Mouse (Mus musculus): ENCODE results near the gene Ppfibp1. TPM values are rescaled to one million over a fixed set of nuclear protein-coding genes. Genes with fewer than 3 reads are reported as not detected.
A peak's percentile ranks its signal among the peaks of the same experiment; 100 is the strongest.

Gene Ppfibp1
- total RNA-seq, 2 experiments from 2014 or later: 95.3 to 106 TPM

- DNase-seq: no peak
These were observed 6.2 kb upstream of the Ppfibp1 start for GRCm38 (mm10) chr6:146881896-146882770.

- no peak for DNase-seq
These were observed 4.9 kb upstream of the Ppfibp1 start for GRCm38 (mm10) chr6:146883426-146883825.

DNA sequence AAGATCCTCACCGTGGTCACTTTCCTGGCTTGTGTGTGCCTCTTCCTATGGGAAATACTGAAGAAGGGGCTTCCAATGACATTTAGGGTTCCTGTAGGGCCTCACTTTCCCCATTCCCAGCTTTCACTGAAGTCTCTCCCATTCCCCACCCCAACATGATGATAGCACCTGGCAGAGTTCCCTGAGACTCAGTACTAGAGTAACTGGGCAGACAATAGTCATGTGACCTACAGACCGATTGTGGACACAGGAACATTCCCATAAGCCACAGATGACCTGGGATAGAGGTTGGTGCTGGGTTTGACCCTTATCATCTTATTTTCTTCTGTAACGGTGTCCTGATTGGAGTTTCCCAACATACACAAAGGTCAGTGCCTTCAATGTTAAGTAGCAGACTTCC lies 4.1 kb upstream of the Ppfibp1 start:
- no peak for DNase-seq

- DNase-seq: peak; percentile 27
These were observed 3.4 kb upstream of the Ppfibp1 start for GRCm38 (mm10) chr6:146884851-146885250.

- DNase-seq: no peak
These were observed 588 bp downstream of the Ppfibp1 start for GRCm38 (mm10) chr6:146888660-146889490.

- no peak for DNase-seq
These were observed 1.9 kb downstream of the Ppfibp1 start for GRCm38 (mm10) chr6:146890215-146890614.

- no peak for DNase-seq
These were observed 2.3 kb downstream of the Ppfibp1 start for GRCm38 (mm10) chr6:146890633-146891032.

DNA sequence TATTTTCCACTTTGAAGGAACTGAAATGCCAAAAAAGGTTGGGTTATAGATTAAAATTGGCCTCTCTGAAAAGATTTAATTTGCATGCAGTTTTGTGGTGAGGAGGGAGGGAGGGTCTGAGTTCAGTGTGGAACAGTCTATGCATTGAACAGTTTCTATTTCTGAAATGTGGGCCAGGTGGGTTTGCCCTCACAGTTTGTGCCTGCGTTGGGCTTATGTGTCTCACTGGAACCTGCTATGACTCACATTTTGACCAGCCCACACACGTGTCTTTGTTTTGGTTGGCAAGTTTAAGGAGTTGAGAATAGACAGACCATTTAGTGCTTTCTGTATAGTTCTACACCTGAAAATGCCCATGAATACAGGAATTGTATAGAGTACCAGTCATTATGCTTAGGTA lies 5.6 kb downstream of the Ppfibp1 start:
- no peak for DNase-seq

GRCm38 (mm10) chr6:146898709-146899108 lies 10.4 kb downstream of the Ppfibp1 start:
- DNase-seq: no peak

GRCm38 (mm10) chr6:146899647-146900046 lies 11.4 kb downstream of the Ppfibp1 start:
- DNase-seq: no peak

GRCm38 (mm10) chr6:146901929-146902328 lies 13.6 kb downstream of the Ppfibp1 start:
- DNase-seq: no peak

GRCm38 (mm10) chr6:146903632-146904031 lies 15.3 kb downstream of the Ppfibp1 start:
- no peak for DNase-seq

- no peak for DNase-seq
These were observed 16.4 kb downstream of the Ppfibp1 start for GRCm38 (mm10) chr6:146904707-146905106.

- DNase-seq: no peak
These were observed 17.9 kb downstream of the Ppfibp1 start for GRCm38 (mm10) chr6:146906000-146906786.

GRCm38 (mm10) chr6:146907061-146907794 lies 18.9 kb downstream of the Ppfibp1 start:
- no peak for DNase-seq

DNA sequence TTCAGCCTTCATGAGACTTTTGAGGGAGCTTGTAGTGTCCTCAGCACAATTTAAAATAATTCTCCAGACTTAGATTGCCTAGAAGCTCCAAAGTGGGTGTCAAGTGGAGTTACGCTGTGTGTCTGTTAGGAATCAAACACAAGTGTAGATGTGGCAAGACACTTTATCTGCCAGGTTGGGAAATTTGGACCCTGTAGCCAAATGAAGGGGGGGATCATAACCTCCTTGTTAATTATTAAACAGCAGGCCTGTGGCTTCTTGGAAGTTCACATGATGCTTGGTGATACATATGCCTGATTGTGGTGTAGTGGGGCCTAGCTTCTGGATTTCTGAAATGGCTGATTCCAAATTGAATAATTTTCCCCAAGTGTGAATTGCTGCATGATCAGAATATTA lies 19.5 kb downstream of the Ppfibp1 start:
- DNase-seq: no peak

DNA sequence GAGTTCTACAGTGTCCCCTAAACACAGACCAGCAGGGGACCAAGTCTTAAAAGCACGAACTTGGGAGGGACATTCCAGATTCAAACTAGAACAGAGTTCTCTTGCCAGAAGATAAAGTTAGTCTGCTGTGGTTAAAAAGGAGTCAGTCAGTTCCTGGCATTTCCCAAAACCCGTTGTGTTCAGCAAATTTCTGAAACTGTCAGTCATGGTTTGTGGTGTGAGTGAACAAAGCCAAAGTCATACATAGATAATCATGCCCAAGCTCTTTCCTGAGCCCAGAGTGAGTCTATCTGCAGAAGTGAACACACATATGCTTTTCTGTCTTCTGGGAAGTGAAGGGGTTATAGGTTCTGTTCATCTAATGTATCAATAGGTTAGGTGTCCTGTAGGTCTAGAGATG lies 20.5 kb downstream of the Ppfibp1 start:
- DNase-seq: no peak

DNA sequence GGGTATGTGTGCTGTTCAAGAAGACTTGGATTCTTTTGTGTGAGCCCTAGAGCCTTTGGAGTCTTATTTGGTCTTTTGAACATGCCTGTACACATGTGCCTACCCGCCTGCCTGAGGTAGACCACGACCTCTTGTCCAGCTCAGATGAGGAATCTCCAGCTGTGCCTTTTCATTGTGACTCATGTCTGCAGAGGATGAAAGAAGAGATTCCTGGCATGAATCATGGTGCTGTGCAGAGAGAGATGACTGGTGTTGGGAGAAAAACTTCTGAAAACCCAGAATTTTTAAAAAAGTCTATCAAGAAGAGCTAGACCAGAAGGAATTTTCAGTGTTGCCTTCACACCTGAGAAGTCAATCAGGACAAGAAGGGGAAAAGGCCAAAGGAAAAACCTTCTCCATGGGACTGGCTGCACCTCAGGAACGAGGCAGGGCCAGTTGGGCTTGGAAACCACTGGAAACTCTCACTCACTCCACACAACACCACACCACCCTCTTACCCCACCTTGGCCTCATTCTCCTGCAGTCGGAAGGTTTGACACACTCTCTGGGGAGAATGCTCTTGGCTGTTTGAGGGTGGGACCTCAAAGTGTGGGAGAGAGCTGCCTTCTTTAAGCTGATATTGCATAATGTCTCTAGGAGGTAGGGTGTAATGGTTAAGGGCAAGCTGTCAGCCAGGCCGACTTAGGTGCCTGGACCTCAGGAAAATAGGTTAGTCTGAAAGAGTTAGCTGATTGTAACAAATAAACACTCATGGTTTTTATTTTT lies 21.6 kb downstream of the Ppfibp1 start:
- DNase-seq: no peak

GRCm38 (mm10) chr6:146910801-146911200 lies 22.5 kb downstream of the Ppfibp1 start:
- no peak for DNase-seq

DNA sequence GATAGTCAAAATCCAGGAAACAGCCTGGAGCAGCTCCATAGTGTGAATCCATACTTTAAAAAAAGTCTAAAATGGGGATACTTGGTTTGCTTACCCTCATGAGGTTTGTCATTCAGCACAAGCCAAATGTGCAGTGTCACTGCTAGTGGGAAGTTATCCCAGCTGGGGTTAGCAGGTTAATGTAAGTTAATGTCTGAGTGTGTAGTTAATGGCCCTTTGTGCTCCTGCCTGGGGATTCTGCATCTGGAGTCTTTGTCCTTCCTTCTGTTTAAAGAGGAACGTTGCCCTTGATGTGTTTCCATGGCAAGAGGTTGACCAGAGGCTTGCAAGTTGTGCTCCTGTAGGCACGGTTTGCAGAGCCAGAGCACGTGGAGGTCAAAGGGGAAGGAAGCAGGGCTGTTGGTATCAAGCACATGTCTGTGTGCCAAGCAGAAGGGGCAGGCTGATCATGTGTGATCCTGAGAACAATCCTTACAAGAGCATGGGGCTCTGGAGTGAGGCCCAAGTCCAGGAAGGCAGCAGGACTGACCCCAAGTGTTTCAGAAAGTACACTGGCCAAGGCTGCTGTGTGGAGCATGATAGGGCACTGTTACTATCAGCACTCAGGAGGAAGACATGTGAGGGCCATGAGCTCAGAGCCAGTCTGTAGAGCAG lies 24.7 kb downstream of the Ppfibp1 start:
- DNase-seq: peak; percentile 39
